Mouse (Mus musculus) forebrain, embryonic 13.5 days (tissue): Measurements from ENCODE around the gene Prkg1. TPM values are rescaled to one million over a fixed set of nuclear protein-coding genes. Genes with fewer than 3 reads are reported as not detected.

Experiments used
- ATAC-seq: fragments of 200-750 bp; cut with Nextera tagmentation; 2 replicates; pipeline ENCODE4 v1.8.0; 2017
- H3K27ac ChIP-seq: fragments of 300-500 bp; sonication (generic); 2 replicates; pipeline ENCODE4 v1.5.1; 2015; ENCODE audit warnings: inconsistent platforms, mild to moderate bottlenecking, moderate library complexity
- H3K27me3 ChIP-seq: fragments of 300-500 bp; sonication (generic); 2 replicates; pipeline ENCODE4 v1.6.1; 2015; ENCODE audit warnings: mild to moderate bottlenecking, inconsistent platforms
- H3K36me3 ChIP-seq: fragments of 300-500 bp; sonication (generic); 2 replicates; pipeline ENCODE4 v1.6.1; 2015; ENCODE audit warnings: mild to moderate bottlenecking, inconsistent platforms; ENCODE audit not compliant: poor library complexity, severe bottlenecking
- H3K4me1 ChIP-seq: fragments of 300-500 bp; sonication (generic); 2 replicates; pipeline ENCODE4 v1.6.1; 2015; ENCODE audit warnings: inconsistent platforms
- H3K4me2 ChIP-seq: fragments of 300-500 bp; sonication (generic); 2 replicates; pipeline ENCODE4 v1.6.1; 2015; ENCODE audit warnings: inconsistent platforms, mild to moderate bottlenecking, moderate library complexity
- H3K4me3 ChIP-seq: fragments of 300-500 bp; sonication (generic); 2 replicates; pipeline ENCODE4 v1.5.1; 2015; ENCODE audit warnings: mild to moderate bottlenecking, inconsistent platforms
- H3K9ac ChIP-seq: fragments of 300-500 bp; sonication (generic); 2 replicates; pipeline ENCODE4 v1.6.1; 2015; ENCODE audit warnings: mild to moderate bottlenecking, inconsistent platforms
- H3K9me3 ChIP-seq: fragments of 300-500 bp; sonication (generic); replicated peaks from 2 replicates; pipeline ENCODE4 v1.6.1; 2016; ENCODE audit warnings: inconsistent platforms
- WGBS: fragments of 180-500 bp; shearing (Covaris S2); methylation state at CpG from one replicate; pipeline ENCODE4 v1.1.7; 2015; 5-methylcytosine and 5-hydroxymethylcytosine counted together
- polyA plus RNA-seq: library from polyadenylated mRNA; unstranded; fragments of >200 nt; fragmentation: Nextera tagmentation; extraction: Ambion mirVana; gene quantifications from 2 replicates; pipeline ENCODE4 v1.2.1, GENCODE M21; 2015

Prkg1 gene
- polyA plus RNA-seq, 1 experiment from 2014 or later = 1.3 TPM

DNA sequence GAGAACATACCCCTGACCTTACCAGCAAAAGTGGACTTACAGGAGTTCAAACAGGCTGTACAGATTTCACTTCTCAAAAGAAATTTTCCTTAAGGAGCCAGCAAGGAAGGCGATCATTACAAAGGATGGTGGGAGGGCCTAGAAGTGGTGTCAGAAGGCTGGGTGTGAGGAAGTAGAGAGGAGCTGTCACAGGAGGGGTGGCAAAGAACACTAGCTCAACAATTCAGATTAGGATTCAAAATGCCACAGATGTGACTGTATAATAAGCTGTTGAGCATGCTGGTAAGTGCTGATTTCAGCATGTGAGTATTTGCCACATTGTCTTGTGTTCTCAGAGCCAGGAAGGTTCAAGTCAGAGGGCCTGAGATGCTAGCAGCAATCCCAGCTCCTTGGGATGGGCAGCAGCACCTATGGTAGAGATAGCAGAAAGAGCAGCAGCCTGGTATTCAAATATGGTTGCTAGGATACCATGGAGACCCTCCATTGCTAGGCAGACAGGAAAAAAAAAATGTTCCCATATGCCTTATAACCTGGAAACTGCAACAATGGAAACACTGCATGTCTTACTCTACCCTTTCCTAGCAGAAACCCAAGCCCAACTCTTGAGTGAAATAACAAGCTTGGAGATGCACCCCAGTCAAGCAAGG lies 106.0 kb downstream of the Prkg1 start:
- H3K4me2 ChIP-seq = no peak overlapping the region
- no peak overlapping the region for H3K27ac ChIP-seq
- H3K4me3 ChIP-seq = no peak overlapping the region
- no peaks in the 10 kb centered on the region for H3K27me3 ChIP-seq
- no peaks in the 10 kb centered on the region for H3K36me3 ChIP-seq
- no peaks in the 10 kb centered on the region for H3K9me3 ChIP-seq
- peaks cover 10% of the 10 kb centered on the region for H3K4me1 ChIP-seq
- no peak; the same call in 1 of the 2 replicates for ATAC-seq
- no peak overlapping the region for H3K9ac ChIP-seq
- 54% methylated on average over 1 of the region's 1 CpGs for WGBS

DNA sequence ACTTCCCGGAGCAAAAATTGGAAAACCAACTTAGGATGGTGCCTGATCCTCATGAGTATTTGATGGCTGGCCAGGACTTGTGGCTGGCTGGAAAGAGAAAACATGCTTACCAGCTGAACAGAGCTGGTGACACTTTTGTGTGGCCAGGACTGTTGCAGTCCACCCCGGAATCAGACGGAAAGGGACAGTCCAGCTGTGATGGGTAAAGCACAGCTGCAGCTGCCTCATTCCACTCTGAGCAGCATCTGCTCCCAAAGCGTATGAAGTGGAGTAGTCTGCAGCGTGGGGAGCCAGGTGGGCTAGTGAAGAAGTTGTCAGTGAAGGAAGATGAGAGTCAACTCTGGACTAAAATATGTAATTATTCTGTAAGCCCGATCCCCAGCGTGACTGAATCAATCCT lies 108.6 kb downstream of the Prkg1 start:
- ATAC-seq = no peak
- no peak overlapping the region for H3K4me2 ChIP-seq
- peaks cover 5% of the 10 kb centered on the region; the same call in 1 of the 2 replicates for H3K4me1 ChIP-seq
- no peaks in the 10 kb centered on the region for H3K27me3 ChIP-seq
- no peak overlapping the region for H3K27ac ChIP-seq
- no peak overlapping the region for H3K4me3 ChIP-seq
- WGBS = 86% methylated on average over 7 of the region's 7 CpGs
- no peaks in the 10 kb centered on the region for H3K36me3 ChIP-seq
- no peak overlapping the region for H3K9ac ChIP-seq
- H3K9me3 ChIP-seq = no peaks in the 10 kb centered on the region

DNA sequence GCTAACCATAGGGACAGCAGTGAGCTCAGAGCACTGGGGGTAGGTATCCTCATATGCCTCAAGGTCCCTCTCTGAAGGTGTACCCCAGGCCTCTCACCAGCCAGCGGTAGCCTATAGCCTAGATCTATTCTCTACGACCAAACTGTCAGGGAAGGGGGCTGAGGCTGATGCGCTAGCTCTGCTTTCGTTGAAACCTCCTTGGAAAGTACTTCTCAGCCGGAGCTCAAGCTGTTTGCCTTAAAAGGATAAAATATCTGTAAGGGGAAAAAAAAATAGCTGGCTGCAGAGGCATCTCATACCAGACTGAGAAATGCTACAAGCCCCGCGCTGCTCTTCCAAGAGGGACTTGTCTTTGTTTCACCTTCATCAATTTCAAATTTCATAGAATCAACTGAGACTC lies 109.0 kb downstream of the Prkg1 start:
- ATAC-seq = no peak
- no peaks in the 10 kb centered on the region for H3K27me3 ChIP-seq
- 93% methylated on average over 7 of the region's 7 CpGs for WGBS
- H3K27ac ChIP-seq = no peak overlapping the region
- H3K4me1 ChIP-seq = peaks cover 5% of the 10 kb centered on the region; the same call in 1 of the 2 replicates
- no peak overlapping the region for H3K4me3 ChIP-seq
- H3K4me2 ChIP-seq = no peak overlapping the region
- no peaks in the 10 kb centered on the region for H3K9me3 ChIP-seq
- no peaks in the 10 kb centered on the region for H3K36me3 ChIP-seq
- H3K9ac ChIP-seq = no peak overlapping the region

DNA sequence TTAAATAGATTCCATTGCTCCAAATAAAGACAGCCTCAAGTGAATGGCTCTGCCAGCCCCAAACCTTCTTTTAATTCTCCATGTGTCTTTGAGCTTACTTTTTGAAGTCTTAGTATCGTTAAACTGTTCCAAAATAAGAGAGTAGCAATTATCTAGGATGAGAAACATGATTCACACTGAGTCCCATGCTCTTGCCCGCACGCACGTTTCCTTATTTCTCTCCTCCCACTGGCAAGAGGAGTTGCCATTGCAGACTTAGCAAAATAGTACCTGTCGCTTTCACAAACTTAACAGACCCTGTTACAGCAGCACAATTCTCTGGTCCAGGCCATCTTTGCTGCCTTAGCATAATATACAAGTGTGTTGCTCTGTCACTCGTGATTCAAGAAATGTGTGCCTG lies 110.8 kb downstream of the Prkg1 start:
- no peak for ATAC-seq
- H3K27ac ChIP-seq = no peak overlapping the region
- H3K9ac ChIP-seq = no peak overlapping the region
- H3K36me3 ChIP-seq = no peaks in the 10 kb centered on the region
- no peaks in the 10 kb centered on the region for H3K27me3 ChIP-seq
- peaks cover 3% of the 10 kb centered on the region; the same call in 1 of the 2 replicates for H3K4me1 ChIP-seq
- H3K4me2 ChIP-seq = no peak overlapping the region
- H3K4me3 ChIP-seq = no peak overlapping the region
- WGBS = 76% methylated on average over 6 of the region's 6 CpGs
- no peaks in the 10 kb centered on the region for H3K9me3 ChIP-seq

DNA sequence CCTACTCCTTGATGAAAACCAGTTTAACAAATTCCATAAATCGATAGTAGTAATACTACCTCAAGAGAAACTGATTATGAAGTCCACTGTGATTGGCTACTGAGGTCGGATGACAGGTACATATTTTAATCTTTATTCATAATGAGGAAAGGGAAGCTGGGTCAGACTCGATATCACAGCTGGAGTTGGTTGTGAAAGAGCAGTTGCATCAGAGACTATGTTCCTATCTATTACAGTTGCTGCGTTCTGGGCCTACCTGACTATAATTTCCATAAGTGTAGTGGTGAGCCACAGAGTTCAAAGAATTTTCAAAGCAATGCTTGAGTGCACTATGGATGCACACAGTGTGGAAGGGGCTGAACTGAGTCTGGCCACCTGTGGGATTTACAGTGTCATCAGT lies 114.4 kb downstream of the Prkg1 start:
- Histone ChIP-seq H3K27me3 (no peaks in the 10 kb centered on the region), H3K9me3 (no peaks in the 10 kb centered on the region), H3K4me1 (no peaks in the 10 kb centered on the region), H3K4me2 (no peak overlapping the region), H3K4me3 (no peak overlapping the region), H3K9ac (no peak overlapping the region), H3K27ac (no peak overlapping the region), H3K36me3 (no peaks in the 10 kb centered on the region)
- whole genome bisulfite sequencing = 92% methylated on average over 4 of the region's 4 CpGs
- no peak for ATAC-seq

DNA sequence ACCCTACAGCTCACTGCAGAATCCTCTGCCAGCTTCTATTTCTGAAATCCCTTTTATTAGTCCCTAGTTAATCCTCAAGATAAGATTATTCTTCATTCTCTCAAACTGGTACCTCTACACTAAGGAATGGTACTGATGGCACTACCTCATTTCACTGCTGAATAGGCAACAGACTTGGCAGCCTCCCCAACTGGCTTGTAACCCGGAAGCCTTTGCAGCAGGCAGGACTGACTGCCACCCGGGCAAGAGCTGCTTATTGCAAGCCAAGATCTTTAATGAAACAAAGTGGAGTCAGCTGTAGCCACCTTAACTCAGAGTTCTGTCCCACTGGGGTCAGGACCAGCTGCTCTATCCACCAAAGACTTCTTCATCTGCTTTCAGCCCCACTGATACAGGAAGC lies 117.3 kb downstream of the Prkg1 start:
- no peaks in the 10 kb centered on the region for H3K4me1 ChIP-seq
- H3K4me3 ChIP-seq = no peak overlapping the region
- no peak for ATAC-seq
- H3K27me3 ChIP-seq = no peaks in the 10 kb centered on the region
- H3K9me3 ChIP-seq = no peaks in the 10 kb centered on the region
- no peak overlapping the region for H3K9ac ChIP-seq
- 74% methylated on average over 2 of the region's 2 CpGs for WGBS
- H3K4me2 ChIP-seq = no peak overlapping the region
- no peak overlapping the region for H3K27ac ChIP-seq
- H3K36me3 ChIP-seq = no peaks in the 10 kb centered on the region

DNA sequence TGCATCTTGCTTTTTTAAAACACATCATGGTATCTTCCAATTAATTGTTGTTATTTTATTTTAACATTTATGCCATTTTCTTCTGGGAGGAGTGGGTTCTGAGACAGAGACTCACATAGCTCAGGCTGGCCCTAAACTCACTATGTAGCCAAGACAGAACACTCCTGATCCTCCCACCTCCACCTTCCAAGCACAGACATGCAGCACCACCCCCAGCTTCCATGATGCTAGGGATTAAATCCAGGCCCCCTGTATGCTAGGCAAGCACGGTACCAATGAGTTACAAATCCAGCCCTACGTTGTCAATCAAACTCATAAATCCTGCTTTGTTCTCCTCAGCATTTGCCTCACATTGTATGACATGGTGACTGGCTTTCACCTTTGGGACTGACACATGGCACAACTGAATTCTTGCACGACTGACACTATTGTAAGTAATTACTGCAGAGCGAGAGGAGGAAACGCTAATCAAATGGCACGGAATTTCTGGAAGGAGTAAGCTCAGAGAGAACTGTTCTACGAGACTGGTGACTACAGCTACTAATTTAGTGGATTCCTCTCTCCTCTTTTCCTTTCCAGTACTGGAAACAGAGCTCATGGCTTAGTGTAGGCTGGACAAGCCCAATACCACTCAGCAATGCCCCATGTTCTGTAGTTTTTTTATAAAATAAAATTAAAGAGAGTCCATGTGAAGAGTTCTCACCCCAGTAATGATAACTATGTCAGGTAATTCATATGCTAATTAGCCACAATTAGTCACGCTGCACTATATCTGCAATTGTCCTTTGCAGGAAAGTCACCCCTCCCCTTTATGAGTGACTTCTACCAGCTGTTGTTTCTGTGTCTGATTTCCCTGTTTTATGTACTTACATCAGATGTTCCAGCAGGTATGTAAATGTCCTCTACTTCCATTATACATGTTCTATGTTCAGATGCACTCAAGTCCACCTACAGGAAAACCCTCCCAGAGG lies 133.6 kb downstream of the Prkg1 start:
- no peak overlapping the region for H3K9ac ChIP-seq
- H3K4me1 ChIP-seq = peaks cover 12% of the 10 kb centered on the region
- peak overlapping the region; percentile 48; the same call in 1 of the 2 replicates for H3K27ac ChIP-seq
- 14% methylated on average over 8 of the region's 8 CpGs for WGBS
- peak; percentile 55; the same call in 1 of the 2 replicates for ATAC-seq
- H3K27me3 ChIP-seq = no peaks in the 10 kb centered on the region
- H3K4me3 ChIP-seq = no peak overlapping the region
- H3K36me3 ChIP-seq = no peaks in the 10 kb centered on the region
- no peaks in the 10 kb centered on the region for H3K9me3 ChIP-seq
- no peak overlapping the region for H3K4me2 ChIP-seq

DNA sequence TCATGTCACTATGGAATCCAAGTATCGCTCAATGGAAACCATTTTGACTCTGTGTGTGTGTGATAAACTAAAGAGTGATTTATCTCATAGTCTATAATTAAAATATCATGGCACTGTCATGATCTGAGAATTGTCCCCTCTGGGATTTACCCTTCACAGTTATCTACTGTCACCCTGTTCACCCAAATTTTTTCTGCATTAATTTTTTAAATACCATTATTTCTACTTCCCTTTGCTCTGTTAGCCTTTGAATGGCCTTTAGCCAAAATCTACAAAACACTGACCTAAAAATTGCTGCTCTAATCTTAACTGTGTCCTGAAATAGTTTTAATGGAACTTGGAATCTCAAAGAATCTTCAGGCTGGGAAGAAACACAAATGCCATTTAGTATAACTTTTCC lies 143.1 kb downstream of the Prkg1 start:
- no peak for ATAC-seq
- Histone ChIP-seq H3K9me3 (no peaks in the 10 kb centered on the region), H3K4me1 (0 out of 2 replicates have a peak, but pooled peaks cover 8% of the 10 kb centered on the region)

DNA sequence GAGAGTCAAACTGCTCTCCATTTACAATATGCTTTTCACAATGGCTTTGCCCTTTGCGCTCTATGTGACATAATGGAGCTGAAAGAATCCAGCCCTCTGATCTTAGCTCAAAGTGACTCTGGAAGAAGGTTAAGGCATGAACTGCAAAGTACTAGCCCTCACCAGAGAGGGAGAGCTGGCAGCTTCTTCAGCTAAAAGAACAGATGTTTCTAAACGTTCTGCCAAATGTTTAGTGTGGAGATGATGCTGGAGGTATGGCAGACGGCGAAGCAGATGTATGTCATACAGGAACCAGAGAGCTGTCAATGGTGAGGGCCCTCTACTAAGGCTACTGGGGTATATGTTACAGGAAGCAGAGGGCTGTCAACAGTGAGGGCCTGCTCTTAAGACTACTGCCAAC lies 148.0 kb downstream of the Prkg1 start:
- Histone ChIP-seq H3K9ac (no peak overlapping the region), H3K9me3 (no peaks in the 10 kb centered on the region), H3K36me3 (no peaks in the 10 kb centered on the region), H3K4me1 (no peaks in the 10 kb centered on the region), H3K27me3 (no peaks in the 10 kb centered on the region), H3K27ac (no peak overlapping the region), H3K4me3 (no peak overlapping the region), H3K4me2 (no peak overlapping the region)
- WGBS = 89% methylated on average over 4 of the region's 4 CpGs
- no peak for ATAC-seq

More for the DNA sequence above, 143.1 kb downstream of the Prkg1 start:
- Histone ChIP-seq H3K27ac (no peak overlapping the region), H3K4me3 (no peak overlapping the region), H3K27me3 (no peaks in the 10 kb centered on the region), H3K4me2 (no peak overlapping the region), H3K9ac (no peak overlapping the region), H3K36me3 (no peaks in the 10 kb centered on the region)
- 93% methylated on average over 1 of the region's 1 CpGs for WGBS

DNA sequence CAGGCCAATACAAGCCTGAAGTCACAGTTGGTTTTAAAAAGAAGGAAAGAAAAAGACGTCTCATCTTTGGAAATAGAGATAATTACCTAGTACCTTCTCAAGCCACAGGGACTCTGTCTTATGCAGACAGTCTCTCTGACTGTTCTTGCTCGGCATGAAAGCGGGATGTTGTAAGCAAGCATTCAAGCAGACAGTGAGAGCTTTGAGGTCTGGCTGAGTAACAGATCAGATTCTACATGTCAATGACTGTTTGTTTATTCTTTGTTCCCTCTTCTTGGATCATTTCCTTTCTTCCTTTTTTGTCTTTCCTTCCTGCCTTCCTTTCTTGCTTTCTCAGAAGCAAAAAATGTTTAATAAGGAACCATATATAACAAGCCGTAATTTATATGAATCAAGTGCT lies 148.7 kb downstream of the Prkg1 start:
- Histone ChIP-seq H3K36me3 (no peaks in the 10 kb centered on the region), H3K27ac (no peak overlapping the region), H3K4me2 (no peak overlapping the region), H3K4me3 (no peak overlapping the region), H3K9ac (no peak overlapping the region), H3K9me3 (no peaks in the 10 kb centered on the region), H3K4me1 (no peaks in the 10 kb centered on the region), H3K27me3 (no peaks in the 10 kb centered on the region)
- 58% methylated on average over 4 of the region's 4 CpGs for WGBS
- ATAC-seq = no peak

DNA sequence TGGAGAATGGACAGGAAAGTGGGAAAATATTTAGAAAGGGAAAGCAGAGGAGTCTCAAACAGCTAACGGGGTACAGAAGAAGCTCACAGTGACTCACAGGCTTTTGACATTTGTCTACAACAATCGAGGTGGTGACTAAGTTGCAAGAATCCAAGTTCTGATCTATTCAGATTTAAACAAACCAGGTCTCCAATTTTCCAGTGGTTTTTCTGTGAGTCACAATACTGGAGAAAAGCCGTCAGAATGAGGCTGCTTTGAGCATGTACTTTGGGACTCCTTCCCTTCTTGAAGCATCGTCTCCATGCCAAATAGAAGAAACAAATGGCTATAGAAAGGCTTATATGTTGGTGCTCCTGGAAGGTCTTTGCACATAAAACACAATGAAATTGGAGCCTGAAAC lies 151.7 kb downstream of the Prkg1 start:
- Histone ChIP-seq H3K9ac (no peak overlapping the region), H3K9me3 (no peaks in the 10 kb centered on the region), H3K27me3 (no peaks in the 10 kb centered on the region), H3K4me1 (no peaks in the 10 kb centered on the region), H3K4me2 (no peak overlapping the region), H3K36me3 (no peaks in the 10 kb centered on the region), H3K27ac (no peak overlapping the region), H3K4me3 (no peak overlapping the region)
- no peak for ATAC-seq
- 83% methylated on average over 4 of the region's 4 CpGs for WGBS

DNA sequence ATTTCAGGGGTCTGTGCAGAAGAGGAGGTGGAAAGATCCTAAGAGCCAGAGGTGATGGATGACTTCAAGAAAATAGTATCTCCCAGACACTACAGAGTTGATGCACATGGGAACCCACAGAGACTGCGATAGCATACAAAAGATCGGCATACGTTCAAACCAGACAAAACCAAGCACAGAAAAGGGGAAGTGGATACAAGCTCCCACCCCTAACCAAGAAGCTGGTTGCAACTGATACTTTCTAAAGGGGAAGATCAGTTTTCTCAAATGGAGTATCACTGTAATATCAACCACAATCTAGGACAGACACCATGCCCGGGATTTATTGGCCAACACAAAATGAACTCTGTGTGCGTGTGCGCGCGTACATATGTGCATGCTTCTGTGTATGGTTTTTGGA lies 162.3 kb downstream of the Prkg1 start:
- no peak for ATAC-seq
- Histone ChIP-seq H3K4me1 (no peaks in the 10 kb centered on the region), H3K4me3 (no peak overlapping the region), H3K9ac (no peak overlapping the region), H3K27ac (no peak overlapping the region), H3K27me3 (no peaks in the 10 kb centered on the region), H3K36me3 (no peaks in the 10 kb centered on the region), H3K9me3 (no peaks in the 10 kb centered on the region), H3K4me2 (no peak overlapping the region)
- WGBS = 97% methylated on average over 8 of the region's 8 CpGs
